Mouse (Mus musculus): ENCODE results near the gene Ptdss2. TPM values are rescaled to one million over a fixed set of nuclear protein-coding genes. Genes with fewer than 3 reads are reported as not detected.
A peak's percentile ranks its signal among the peaks of the same experiment; 100 is the strongest.

Ptdss2 gene
- total and polyA plus RNA-seq, 2 experiments from 2014 or later: 19.6 to 90.9 TPM

GRCm38 (mm10) chr7:141119487-141119886 is 2.7 kb upstream of the Ptdss2 start:
- Histone ChIP-seq H3K4me3 (ENCODE audit: low read depth, low read length) (no peak overlapping the region), H3K36me3 (ENCODE audit: insufficient read depth, low read length) (no peaks in the 10 kb centered on the region), H3K9me3 (ENCODE audit: low read length) (no peaks in the 10 kb centered on the region), H3K27me3 (ENCODE audit: insufficient read depth, low read length) (no peaks in the 10 kb centered on the region), H3K27ac (ENCODE audit: low read depth, low read length) (no peak overlapping the region), H3K9ac (replicated peaks; ENCODE audit: low read length, poor library complexity, severe bottlenecking) (no peak overlapping the region), H3K4me1 (ENCODE audit: insufficient read depth, low read length) (no peaks in the 10 kb centered on the region), H3K4me2 (ENCODE audit: low read depth, low read length, poor library complexity, severe bottlenecking) (no peak overlapping the region)
- ATAC-seq (ENCODE audit: low FRiP score): no peak
- peak; percentile 12 for DNase-seq (ENCODE audit: low spot score)
- 72% methylated on average over 3 of the region's 3 CpGs for WGBS
- TF ChIP-seq CTCF (IDR thresholded peaks at IDR 0.05): no peak

- ATAC-seq (ENCODE audit: low FRiP score) (no peak), DNase-seq (ENCODE audit: low spot score) (no peak)
- Histone ChIP-seq H3K9ac (replicated peaks; ENCODE audit: low read length, poor library complexity, severe bottlenecking) (no peak overlapping the region), H3K27ac (ENCODE audit: low read depth, low read length) (no peak overlapping the region), H3K4me3 (ENCODE audit: low read depth, low read length) (no peak overlapping the region), H3K9me3 (ENCODE audit: low read length) (no peaks in the 10 kb centered on the region), H3K27me3 (ENCODE audit: insufficient read depth, low read length) (no peaks in the 10 kb centered on the region), H3K4me1 (ENCODE audit: insufficient read depth, low read length) (no peaks in the 10 kb centered on the region), H3K4me2 (ENCODE audit: low read depth, low read length, poor library complexity, severe bottlenecking) (no peak overlapping the region), H3K36me3 (ENCODE audit: insufficient read depth, low read length) (no peaks in the 10 kb centered on the region)
- WGBS: 81% methylated on average over 3 of the region's 3 CpGs
- TF ChIP-seq CTCF (IDR thresholded peaks at IDR 0.05): no peak
Observed at GRCm38 (mm10) chr7:141120605-141121004, 1.6 kb upstream of the Ptdss2 start.

GRCm38 (mm10) chr7:141121051-141121531 is 1.1 kb upstream of the Ptdss2 start:
- WGBS: 79% methylated on average over 5 of the region's 5 CpGs
- no peaks in the 10 kb centered on the region for H3K9me3 ChIP-seq (ENCODE audit: low read length)
- no peak for ATAC-seq (ENCODE audit: low FRiP score)
- no peak overlapping the region for H3K4me2 ChIP-seq (ENCODE audit: low read depth, low read length, poor library complexity, severe bottlenecking)
- H3K27me3 ChIP-seq (ENCODE audit: insufficient read depth, low read length): no peaks in the 10 kb centered on the region
- no peak overlapping the region for H3K27ac ChIP-seq (ENCODE audit: low read depth, low read length)
- no peak overlapping the region for H3K9ac ChIP-seq (replicated peaks; ENCODE audit: low read length, poor library complexity, severe bottlenecking)
- no peak overlapping the region for H3K4me3 ChIP-seq (ENCODE audit: low read depth, low read length)
- no peaks in the 10 kb centered on the region for H3K36me3 ChIP-seq (ENCODE audit: insufficient read depth, low read length)
- no peak for DNase-seq (ENCODE audit: low spot score)
- H3K4me1 ChIP-seq (ENCODE audit: insufficient read depth, low read length): no peaks in the 10 kb centered on the region
- TF ChIP-seq CTCF (IDR thresholded peaks at IDR 0.05): no peak

GRCm38 (mm10) chr7:141122689-141123516 is 721 bp downstream of the Ptdss2 start:
- no peaks in the 10 kb centered on the region for H3K27me3 ChIP-seq (ENCODE audit: insufficient read depth, low read length)
- WGBS: 2% methylated on average over 29 of the region's 29 CpGs
- no peaks in the 10 kb centered on the region for H3K4me1 ChIP-seq (ENCODE audit: insufficient read depth, low read length)
- H3K4me3 ChIP-seq (ENCODE audit: low read depth, low read length): peak overlapping the region; percentile 53
- ATAC-seq (ENCODE audit: low FRiP score) (peak; percentile 90), DNase-seq (ENCODE audit: low spot score) (peak; percentile 94)
- H3K27ac ChIP-seq (ENCODE audit: low read depth, low read length): peak overlapping the region; percentile 77
- TF ChIP-seq CTCF (IDR thresholded peaks at IDR 0.05): peak; percentile 5; the same call in 1 of the 2 replicates
- peak overlapping the region; percentile 65 for H3K9ac ChIP-seq (replicated peaks; ENCODE audit: low read length, poor library complexity, severe bottlenecking)
- no peaks in the 10 kb centered on the region for H3K9me3 ChIP-seq (ENCODE audit: low read length)
- no peaks in the 10 kb centered on the region for H3K36me3 ChIP-seq (ENCODE audit: insufficient read depth, low read length)
- peak overlapping the region; percentile 74 for H3K4me2 ChIP-seq (ENCODE audit: low read depth, low read length, poor library complexity, severe bottlenecking)

GRCm38 (mm10) chr7:141123517-141123856 is 1.3 kb downstream of the Ptdss2 start:
- Histone ChIP-seq H3K9me3 (ENCODE audit: low read length) (no peaks in the 10 kb centered on the region), H3K27ac (ENCODE audit: low read depth, low read length) (peak overlapping the region; percentile 77), H3K4me1 (ENCODE audit: insufficient read depth, low read length) (no peaks in the 10 kb centered on the region), H3K4me3 (ENCODE audit: low read depth, low read length) (peak overlapping the region; percentile 53), H3K4me2 (ENCODE audit: low read depth, low read length, poor library complexity, severe bottlenecking) (peak overlapping the region; percentile 74), H3K36me3 (ENCODE audit: insufficient read depth, low read length) (no peaks in the 10 kb centered on the region), H3K9ac (replicated peaks; ENCODE audit: low read length, poor library complexity, severe bottlenecking) (peak overlapping the region; percentile 65), H3K27me3 (ENCODE audit: insufficient read depth, low read length) (no peaks in the 10 kb centered on the region)
- ATAC-seq (ENCODE audit: low FRiP score): peak; percentile 58
- WGBS: under 1% methylated on average over 15 of the region's 15 CpGs
- DNase-seq (ENCODE audit: low spot score): no peak
- no peak for TF ChIP-seq CTCF (IDR thresholded peaks at IDR 0.05)

All from midbrain, postnatal 0 days (tissue).